Mouse (Mus musculus) cerebellum, adult 11-12 months (tissue): ENCODE results near the gene Eif4e2.

Experiments
- DNase-seq: peaks from one replicate; pipeline ENCODE4 v3.0.0; 2022

Eif4e2 gene

DNA sequence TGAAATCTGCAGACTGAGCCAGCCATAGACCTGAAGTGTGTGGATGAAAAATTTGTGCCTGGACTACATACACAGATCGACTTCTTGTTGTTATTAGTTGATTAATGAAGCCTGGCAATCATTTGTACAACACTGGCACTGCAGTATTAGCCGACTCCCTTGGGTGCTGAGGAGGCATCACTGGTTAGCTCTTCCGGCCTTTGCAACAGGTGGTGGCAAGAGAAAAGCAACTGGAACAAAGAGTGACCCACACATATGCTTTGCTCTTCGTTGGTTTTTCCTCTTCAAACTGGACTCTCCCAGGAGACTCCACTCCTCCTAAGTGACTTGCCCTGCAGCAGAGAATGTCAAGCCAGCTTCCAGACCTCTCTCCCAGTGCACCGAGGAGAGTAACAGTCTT lies 9.9 kb upstream of the Eif4e2 start:
- DNase-seq: no peak

DNA sequence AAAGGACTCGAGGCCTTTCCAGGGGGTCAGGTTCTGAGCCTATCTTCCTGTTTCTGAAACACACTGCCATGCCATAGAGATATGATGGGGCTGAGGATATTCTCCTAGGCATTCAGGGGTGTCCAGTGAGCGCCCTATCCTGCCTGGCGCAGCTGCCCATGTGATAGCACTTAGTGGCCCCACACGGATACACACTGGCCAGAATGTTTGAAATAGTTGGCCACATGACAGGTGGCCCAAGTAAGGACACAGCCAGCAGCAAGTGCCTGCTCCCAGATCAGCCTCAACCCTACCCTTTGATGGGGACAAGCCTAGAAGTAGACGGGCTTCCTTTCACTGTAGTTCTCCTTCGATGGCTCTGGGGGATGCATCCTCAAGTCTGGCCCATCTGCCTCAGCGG lies 9.2 kb upstream of the Eif4e2 start, which contains the start of gene Chrng:
Gene Chrng (plus strand): TSS at position 193 of the 400 bp plus-strand sequence.
- no peak for DNase-seq

DNA sequence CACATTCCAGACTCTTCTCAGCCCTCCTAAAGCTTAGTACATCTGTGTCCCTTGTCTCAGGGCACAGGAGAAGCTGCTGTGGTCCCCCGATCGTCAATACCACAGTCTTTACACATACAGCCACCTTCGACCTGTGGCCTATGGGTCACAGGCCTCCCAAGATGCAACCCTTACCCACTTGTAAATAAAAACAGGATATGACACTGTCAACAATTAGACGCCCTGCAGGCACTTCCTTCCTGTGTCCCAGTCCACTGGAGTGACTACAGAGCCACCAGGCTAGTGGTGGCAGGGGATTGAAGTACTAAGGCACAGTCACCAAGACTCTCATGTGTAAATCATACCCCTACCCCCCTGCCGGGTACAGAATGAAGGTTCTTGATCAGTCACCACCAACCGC lies 8.7 kb upstream of the Eif4e2 start:
- DNase-seq: no peak

DNA sequence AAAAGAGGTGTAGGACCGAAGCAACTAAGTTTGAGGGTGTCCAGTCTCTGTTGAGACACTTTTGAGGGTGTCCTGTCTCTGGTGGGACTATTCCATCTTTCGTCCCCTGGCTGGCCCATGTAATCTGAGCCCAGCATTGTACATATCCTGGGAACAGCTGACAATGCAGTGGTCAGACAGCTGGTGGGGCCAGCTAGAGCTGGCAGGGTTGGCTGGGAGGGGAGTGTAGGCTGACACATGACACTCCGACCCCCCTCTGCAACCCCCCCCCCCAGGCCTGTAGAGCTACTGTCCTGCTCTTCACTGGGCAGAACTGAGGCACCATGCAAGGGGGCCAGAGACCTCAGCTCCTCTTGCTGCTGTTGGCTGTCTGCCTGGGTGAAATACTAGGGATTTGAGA lies 8.2 kb upstream of the Eif4e2 start:
- DNase-seq: no peak

DNA sequence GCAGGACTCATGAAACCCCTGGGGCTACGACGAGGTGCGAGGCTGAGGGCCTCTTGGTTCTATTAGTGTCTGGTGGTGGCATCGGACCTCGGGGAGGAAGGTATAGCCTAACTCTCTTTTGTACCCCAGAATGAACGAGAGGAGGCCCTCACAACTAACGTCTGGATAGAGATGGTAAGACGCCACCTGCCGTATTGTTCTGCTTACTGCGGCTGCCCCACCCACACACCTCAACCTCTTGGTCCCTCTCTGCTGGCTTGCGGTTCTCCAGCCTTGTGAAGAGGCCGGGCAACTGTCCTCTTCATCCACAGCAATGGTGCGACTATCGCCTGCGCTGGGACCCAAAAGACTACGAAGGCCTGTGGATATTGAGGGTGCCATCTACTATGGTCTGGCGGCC lies 7.4 kb upstream of the Eif4e2 start:
- DNase-seq: no peak

DNA sequence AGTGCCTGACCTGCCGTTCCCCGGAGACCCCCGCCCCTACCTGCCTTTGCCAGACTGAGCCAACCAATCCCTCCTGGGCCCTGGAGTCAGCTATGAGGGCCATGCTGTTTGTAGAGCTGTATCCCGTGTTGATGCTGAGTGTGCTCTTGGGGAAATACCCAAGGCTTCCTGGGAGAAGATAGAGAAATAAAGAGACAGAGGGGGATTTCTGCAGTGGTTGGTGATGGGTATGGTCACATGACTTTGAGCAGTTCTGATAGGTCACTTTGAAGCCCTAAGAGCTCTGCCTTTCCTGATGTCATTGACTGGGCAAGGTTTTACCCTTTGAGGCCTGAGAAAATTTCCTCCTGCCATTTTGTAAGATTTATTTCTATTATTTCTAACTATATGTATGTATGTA lies 2.3 kb upstream of the Eif4e2 start:
- DNase-seq: no peak

DNA sequence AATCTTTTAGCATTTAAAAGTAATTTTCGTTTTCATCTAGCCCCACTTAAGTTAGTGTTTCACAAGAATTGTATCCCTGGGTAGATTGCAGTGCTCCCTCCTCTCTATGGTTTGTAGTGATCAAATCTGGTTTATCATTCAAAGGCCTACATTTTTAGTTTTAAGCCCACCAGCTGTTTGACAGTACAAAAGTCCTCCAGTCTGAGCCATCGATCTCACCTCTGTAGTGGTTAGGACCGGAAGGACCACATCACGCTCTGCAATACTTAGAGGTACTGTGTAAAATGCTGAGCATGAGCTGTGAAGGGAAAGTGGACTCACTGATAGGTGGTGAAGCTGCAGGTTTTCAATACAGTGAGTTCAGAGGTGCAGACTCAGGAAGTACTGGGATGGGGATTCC lies 1.0 kb downstream of the Eif4e2 start:
- no peak for DNase-seq

DNA sequence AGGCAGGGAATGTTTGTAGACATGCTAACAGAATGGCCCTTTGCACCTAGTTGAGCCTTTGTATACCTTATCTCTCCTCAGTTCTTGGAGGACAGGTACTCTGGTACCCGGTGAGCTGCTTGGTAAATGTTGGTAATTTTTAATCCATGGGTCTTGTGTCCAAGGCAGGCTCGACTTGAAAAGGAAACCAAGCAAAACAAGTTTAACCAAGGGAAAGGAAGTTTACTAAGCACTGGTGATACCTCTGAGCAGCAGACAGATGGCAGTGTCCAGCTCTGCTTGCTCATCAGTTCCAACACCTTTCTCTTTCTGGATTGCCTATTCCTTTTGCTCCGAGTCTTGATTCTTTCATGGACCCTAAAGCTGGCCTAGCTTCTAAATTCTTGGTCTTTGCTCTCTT lies 4.2 kb downstream of the Eif4e2 start:
- no peak for DNase-seq

DNA sequence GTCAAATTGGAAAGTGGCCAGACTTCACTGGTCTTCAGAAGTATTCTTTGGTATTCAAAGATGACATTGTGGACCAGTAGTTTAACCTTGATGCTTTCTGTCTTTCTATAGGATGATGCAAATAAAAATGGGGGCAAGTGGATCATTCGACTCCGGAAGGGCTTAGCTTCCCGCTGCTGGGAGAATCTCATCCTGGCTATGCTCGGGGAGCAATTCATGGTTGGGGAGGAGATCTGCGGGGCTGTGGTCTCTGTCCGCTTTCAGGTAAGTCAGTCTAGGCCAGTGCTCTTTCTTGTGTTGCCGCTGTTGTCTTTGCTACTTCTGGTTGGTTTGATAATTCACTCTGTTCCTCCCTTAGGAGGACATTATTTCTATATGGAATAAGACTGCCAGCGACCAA lies 12.0 kb downstream of the Eif4e2 start:
- DNase-seq: no peak

DNA sequence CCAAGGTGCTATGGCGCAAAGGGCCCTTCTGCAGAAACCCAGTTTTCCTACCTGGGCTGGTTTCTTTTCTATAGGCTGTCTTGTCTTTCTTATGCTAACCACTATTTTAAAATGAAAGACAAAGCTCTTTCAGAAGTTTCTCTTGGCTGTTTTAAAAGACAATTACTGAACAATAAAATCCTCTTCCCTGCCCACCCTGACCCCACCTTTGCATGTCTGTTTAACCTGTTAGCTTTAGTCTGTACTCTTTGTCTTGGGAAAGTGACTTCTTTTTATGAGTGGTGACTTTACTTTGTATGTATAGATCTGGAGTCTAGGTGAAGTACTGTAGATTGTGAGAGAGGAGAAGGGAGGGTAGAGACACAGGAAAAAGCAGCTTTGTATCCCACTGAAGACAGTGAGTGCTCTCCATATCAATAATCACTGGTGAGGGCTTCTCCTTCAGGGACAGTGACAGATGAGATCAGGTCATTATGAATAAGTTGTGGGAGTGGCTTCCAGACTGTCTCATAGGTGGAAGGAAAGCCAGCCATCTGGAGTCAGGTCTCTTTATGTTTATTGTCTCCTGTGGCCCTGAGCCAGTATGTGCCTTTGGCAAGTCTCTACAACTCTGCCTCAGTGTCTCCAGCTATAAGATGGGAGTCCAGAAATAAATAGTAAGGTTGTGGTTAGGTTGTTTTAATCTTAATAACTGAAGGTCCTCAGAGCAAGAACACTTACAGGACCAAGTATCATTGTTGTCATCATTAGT lies 12.9 kb downstream of the Eif4e2 start:
- peak; percentile 42 for DNase-seq

DNA sequence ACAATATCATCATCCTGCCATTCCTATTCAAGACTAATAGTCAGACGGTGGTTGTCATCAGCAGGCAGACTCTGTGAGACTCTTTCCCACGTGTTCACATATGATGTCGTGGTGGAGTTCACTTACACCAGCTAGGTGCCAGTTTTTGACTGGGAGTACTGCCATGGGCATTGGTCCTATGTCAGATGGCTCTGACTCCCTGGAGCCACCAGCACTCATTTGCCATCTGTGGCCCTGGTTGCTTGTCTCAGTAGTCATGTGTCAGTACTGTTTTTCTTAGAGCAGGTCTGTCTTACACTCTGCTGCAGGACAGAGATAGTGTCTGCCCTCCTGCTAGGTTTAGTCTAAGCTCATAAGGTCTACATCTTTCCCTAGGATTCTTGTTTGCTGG lies 13.4 kb downstream of the Eif4e2 start:
- peak; percentile 92 for DNase-seq

DNA sequence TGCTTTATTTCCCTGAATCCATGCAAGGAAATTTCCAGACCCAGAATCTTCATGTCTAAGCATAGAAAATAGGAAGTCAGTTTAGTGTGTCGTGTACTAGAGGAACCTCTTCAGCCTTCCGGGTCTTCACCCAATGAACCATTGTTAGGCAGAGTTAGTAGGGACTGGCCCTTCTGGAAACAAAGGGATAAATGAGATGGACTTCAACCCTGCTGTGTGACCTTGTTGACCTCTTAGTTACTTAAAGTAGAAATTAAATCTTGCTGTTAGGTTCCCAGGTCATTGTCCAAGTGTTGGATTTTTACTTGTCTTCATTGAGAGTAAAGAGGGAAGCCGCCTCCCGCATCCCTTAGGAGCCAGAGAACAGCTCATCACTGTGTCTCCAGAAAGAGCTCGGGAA lies 16.9 kb downstream of the Eif4e2 start:
- DNase-seq: no peak

DNA sequence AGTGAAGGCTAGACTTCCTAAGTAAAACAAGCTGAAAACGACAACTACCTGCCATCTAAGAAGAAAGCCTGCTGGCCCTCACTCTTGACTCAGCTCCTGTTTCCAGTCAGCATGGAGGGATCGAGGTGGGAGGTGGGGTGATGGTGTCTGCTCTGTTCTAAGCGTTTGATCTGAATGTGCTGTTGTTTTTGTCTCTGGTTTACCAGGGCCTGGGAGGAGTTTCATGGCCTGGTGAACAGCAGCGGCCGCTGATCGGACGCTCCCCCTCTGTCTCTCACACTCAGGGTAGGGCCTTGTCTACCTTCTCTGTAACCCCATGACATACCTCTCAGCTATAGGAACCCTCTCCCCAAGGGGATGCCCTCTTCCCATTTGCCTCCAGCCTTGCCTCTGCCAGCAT lies 18.5 kb downstream of the Eif4e2 start:
- DNase-seq: no peak

DNA sequence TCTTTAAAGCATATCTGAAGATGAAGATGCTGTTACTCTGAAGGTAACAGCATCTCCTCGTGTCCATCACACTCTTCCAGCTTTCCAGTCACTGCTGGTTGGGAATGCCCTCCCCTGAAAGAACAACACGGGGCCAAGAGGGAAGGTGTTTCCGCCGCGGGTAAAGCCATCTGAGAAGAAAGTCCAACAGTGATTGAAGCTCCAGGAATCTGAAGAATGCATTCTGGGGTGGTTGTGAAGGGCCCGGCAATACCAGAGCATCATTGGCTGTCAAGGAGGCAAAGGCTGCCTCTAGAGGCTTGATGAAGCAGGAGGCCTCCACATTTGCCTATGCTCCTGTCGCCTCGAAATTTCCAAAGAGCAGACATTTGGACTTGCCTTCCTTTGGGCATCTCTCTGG lies 25.3 kb downstream of the Eif4e2 start:
- no peak for DNase-seq

DNA sequence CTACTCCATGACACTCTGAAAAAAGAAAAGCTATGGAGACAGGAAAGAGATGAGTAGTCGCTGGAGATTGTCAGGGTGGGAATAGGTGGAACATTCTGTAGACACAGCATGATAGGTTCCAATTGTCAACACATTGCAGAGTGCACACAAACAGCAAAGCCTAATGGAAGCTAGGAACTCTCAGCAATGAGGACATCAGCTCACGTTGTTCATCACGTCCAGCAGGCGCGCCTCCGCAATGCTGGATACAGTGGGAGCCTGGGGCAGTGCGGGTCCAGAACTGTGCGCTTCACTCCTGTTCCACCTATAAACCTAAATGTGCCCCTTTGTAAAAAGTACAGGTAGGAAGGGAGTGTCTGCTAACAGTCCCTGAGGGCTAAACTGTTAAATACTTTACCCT lies 29.3 kb downstream of the Eif4e2 start:
- no peak for DNase-seq

DNA sequence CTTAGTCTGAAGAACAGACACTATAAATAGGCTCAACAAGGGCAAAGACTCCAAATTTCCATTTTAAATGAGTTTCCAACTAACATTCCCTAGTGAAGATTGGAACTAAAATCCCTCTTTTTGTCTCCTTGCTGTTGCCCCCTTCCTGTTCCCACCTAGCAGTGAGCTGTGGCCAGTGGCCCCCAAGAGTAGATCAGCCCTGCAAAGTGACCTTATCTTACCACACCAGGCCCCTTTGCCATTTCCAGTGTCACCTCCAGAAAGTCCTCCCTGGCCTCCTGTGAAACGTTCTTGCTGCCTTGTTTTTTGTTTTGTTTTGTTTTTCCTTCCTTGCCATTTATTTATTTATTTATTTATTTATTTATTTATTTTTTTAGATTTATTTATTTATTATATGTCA lies 31.7 kb downstream of the Eif4e2 start:
- DNase-seq: no peak

DNA sequence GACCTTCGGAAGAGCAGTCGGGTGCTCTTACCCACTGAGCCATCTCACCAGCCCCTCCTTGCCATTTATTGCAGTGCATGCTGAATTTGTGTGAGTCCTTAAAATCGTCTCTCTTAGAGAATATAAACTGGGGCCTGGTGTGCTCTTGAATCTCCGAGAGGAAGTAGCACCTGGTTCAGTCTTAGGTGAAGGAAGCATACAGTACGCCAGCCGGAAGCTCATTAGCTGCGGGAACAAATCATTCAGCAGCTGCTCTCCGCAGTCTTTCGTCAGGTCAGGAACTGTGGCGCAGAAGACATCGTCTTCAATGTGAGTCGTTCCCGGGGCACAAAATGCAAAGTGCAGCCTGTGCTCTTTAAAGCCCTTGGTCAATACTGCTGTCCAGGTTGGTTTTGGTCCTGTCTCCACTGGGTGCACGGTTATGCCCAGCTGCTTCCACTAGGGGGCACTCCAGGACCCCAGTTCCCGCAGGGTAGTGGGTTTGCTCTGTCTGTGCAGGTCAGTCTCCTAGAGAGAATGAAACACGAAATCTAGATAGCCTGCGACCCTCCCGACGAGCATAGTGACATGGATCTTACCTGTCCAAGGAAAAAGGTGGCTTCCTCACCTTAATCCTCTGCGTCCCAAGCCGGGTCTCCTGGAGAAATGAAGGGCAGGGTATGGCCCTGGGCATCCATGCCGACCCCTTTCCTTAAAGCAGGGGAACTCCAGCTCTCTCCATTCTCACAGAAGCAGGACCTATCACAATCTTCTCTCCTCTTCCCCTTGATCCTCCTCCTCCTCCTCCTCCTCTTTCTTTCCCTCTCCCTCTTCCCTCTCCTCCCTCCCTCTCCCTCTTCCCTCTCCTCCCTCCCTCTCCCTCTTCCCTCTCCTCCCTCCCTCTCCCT lies 32.5 kb downstream of the Eif4e2 start:
- peak; percentile 60 for DNase-seq

DNA sequence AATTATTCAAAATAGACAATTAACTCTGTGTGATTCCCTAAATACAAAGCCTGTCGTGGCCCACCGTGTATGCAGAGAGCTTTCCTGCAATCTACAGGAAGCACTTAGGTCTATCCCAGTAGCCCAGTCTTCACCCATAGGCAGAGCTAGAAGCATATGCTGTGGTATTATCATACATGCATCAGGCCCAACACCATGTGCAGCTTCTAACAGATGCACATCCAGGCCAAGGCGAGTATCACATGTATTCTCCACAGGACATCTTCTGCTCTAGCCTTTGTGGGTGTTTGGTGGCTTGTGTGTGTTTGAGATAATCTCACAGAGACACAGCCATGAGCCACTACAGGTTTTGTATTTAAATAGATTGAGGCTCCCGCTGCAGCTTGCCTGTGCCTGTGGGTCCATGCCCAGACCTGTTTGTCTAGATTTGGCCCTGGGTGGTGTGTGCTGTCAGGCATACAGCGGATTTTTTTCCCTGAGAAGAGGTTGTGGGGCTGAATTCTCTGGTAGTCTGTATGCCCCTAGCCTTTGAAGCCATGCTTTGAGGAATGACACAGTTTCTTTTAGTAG lies 38.4 kb downstream of the Eif4e2 start:
- no peak for DNase-seq

DNA sequence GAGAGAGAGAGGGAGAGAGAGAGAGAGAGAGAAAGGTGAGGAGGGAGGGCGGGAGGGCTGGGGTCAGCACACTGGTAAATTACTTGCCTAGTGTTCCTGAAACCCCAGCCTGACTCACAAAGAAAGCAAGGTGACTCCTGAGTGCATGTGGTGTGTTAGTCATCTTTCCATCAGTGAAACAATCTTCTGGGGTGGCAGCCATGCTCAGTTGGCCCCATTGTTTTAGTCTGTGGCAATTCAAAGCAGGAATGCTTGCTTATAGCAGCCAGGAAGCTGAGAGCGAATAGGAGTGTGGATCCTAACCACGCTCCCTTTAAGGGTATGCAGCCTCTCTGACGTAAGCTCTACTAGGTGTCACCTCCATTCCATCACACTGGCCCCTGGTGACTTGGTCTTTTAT lies 41.5 kb downstream of the Eif4e2 start:
- DNase-seq: no peak

DNA sequence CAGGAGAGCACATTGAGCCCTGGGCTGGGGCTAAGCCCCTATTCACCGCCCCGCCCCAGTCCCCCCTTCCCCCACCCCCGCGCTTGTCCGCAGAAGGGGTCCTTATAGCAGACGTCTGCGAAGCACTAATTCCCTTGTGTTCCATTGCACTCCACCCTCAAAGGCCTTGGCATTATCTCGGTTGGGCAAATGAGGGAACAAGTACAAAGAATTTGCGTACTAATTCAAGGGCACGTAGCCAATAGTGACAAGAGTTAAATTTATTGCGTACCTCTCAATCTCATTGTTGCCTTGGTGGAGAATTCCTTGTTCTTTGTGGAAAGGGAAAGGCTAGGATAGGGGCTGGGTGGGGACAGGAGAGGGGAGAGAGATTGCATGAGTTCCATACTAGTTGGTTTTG lies 44.0 kb downstream of the Eif4e2 start:
- DNase-seq: no peak

DNA sequence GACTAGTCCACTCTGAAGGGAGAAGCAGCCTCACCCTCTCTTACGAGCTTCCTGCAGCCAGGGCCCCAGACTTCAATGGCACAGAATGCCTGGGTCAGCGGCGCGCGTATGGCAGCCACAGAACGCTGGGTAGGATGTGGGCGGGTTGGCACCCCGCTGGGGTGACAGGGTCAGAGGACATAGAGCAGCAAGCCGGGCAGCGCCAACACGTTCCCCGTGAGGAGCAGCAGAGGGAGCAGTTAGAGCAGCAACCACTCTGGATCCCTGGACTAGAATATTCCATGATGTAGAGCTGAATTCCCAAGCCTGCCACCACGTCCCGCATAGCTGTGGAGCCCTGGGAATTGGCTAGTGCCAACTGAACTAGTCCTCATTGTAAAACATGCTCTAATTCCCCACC lies 44.8 kb downstream of the Eif4e2 start:
- no peak for DNase-seq

DNA sequence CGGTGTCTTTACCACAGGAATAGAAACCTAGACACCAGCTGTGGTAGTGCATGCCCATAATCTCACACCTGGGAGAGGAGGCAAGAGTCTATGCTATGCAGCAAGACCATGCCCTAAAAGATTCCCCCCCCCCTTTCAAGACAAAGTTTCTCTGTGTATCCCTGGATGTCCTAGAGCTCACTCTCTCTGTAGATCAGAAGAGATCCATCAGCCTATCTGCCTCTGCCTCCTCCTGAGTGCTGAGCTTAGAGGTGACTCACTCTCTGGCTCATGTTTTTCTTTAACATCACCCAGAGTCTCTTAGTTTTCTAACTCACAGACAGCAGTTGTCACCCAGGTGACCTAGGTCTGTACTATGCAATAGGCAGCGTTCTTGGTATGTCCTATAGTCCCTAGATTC lies 45.6 kb downstream of the Eif4e2 start:
- DNase-seq: no peak

DNA sequence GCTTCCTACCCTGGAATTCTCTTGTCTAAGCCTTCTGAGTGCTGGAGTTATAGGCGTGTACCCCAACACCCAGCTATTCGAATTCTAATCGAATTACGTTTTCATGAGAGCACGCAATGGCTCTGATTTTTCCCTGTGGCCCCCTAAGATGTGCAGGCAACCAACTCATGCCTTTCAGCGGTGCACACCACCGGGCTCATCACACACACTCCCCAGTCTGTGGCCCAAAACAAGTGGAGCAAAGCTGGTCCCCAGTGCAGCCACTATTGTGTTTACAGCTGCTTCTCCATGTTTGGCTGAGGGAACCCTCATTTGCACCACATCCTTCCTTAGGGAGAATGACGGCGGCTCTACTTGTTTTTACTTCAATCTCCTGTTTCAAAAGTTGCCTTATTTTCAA lies 49.5 kb downstream of the Eif4e2 start:
- no peak for DNase-seq

DNA sequence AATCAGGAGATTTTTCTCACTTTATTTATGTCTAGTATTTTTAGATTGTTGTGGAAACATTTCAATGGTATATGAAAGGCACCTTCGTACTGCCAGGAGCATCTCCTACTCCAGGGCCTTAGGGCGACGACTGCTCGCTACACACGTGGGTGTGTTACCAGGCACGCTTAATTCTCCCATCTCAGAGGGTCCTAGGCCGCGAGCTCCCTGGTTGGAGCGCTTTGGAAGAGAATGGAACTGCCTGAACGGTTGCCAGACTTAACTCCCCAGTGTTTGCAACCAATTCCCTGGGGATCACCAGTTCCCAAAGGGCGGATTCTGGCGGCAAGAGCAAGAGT lies 50.1 kb downstream of the Eif4e2 start:
- no peak for DNase-seq
